Mouse (Mus musculus) limb, embryonic 13.5 days (tissue): Measurements from ENCODE around the gene Cysrt1. TPM values are rescaled to one million over a fixed set of nuclear protein-coding genes. Genes with fewer than 3 reads are reported as not detected.

Source experiments
- ATAC-seq: fragments of 200-750 bp; cut with Nextera tagmentation; 2 replicates; pipeline ENCODE4 v1.8.0; 2017; ENCODE audit warnings: low read depth, moderate number of reproducible peaks, moderate TSS enrichment; ENCODE audit not compliant: low FRiP score
- H3K27ac ChIP-seq: fragments of 300-500 bp; sonication (generic); 2 replicates; pipeline ENCODE4 v1.5.1; 2015; ENCODE audit warnings: inconsistent platforms, mild to moderate bottlenecking, moderate library complexity
- H3K27me3 ChIP-seq: fragments of 300-500 bp; sonication (generic); 2 replicates; pipeline ENCODE4 v1.6.1; 2015; ENCODE audit warnings: mild to moderate bottlenecking, inconsistent platforms
- H3K36me3 ChIP-seq: fragments of 300-500 bp; sonication (generic); 2 replicates; pipeline ENCODE4 v1.6.1; 2015; ENCODE audit warnings: inconsistent platforms, mild to moderate bottlenecking, moderate library complexity
- H3K4me1 ChIP-seq: fragments of 300-500 bp; sonication (generic); 2 replicates; pipeline ENCODE4 v1.6.1; 2015; ENCODE audit warnings: inconsistent platforms
- H3K4me2 ChIP-seq: fragments of 300-500 bp; sonication (generic); replicated peaks from 2 replicates; pipeline ENCODE4 v1.6.1; 2015; ENCODE audit warnings: inconsistent platforms, mild to moderate bottlenecking, moderate library complexity
- H3K4me3 ChIP-seq: fragments of 300-500 bp; sonication (generic); 2 replicates; pipeline ENCODE4 v1.5.1; 2015; ENCODE audit warnings: moderate library complexity, mild to moderate bottlenecking, inconsistent platforms
- H3K9ac ChIP-seq: fragments of 300-500 bp; sonication (generic); 2 replicates; pipeline ENCODE4 v1.6.1; 2015; ENCODE audit warnings: mild to moderate bottlenecking, inconsistent platforms
- H3K9me3 ChIP-seq: fragments of 300-500 bp; sonication (generic); 2 replicates; pipeline ENCODE4 v1.6.1; 2016; ENCODE audit warnings: inconsistent platforms
- WGBS: fragments of 180-500 bp; shearing (Covaris S2); methylation state at CpG from one replicate; pipeline ENCODE4 v1.1.7; 2015; 5-methylcytosine and 5-hydroxymethylcytosine counted together
- polyA plus RNA-seq: library from polyadenylated mRNA; unstranded; fragments of >200 nt; fragmentation: Nextera tagmentation; extraction: Ambion mirVana; gene quantifications from 2 replicates; pipeline ENCODE4 v1.2.1, GENCODE M21; 2015

The Cysrt1 gene
- not detected in 2 replicates for polyA plus RNA-seq

- Histone ChIP-seq H3K4me3 (peak within 1 kb of the TSS; percentile 58), H3K27ac (no peak within 1 kb of the TSS), H3K27me3 (peaks cover 45% of the 10 kb centered on the region), H3K4me1 (peaks cover 24% of the 10 kb centered on the region), H3K9ac (peak within 1 kb of the TSS; percentile 70), H3K4me2 (peak within 1 kb of the TSS; percentile 95), H3K36me3 (peaks cover 18% of the 10 kb centered on the region), H3K9me3 (no peaks in the 10 kb centered on the region)
- no peak for ATAC-seq
- 0% methylated on average over 39 of the region's 59 CpGs for WGBS
Observed at GRCm38 (mm10) chr2:25242101-25242506, at the start of gene Cysrt1, which contains the start of gene Rnf208. Gene Cysrt1 (minus strand): TSS chr2:25242452. Gene Rnf208 (plus strand): TSS chr2:25242255.

GRCm38 (mm10) chr2:25291184-25292053 lies 49.2 kb upstream of the Cysrt1 start:
- Histone ChIP-seq H3K9ac (no peak overlapping the region), H3K4me2 (peak overlapping the region; percentile 59), H3K9me3 (no peaks in the 10 kb centered on the region), H3K27me3 (peaks cover 100% of the 10 kb centered on the region), H3K4me3 (peak overlapping the region; percentile 33), H3K36me3 (peaks cover 1% of the 10 kb centered on the region), H3K27ac (no peak overlapping the region), H3K4me1 (peaks cover 24% of the 10 kb centered on the region)
- WGBS, result 7% methylated on average over 32 of the region's 32 CpGs
- no peak for ATAC-seq

DNA sequence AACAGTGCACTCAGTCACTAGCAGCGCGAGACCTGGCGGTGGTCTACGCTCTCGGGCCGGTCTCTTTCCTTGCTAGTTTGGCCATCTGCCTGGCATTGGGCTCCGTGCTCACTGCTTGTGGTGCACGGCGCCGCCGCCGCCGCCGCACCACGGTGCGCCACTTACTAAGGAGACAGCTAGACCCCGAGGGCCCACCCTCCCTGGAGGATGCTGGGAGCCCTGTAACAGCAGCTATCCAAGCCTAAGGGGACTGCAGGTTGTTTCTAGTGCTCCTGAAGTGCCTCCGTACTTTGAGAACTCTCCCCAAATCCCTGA lies 48.5 kb upstream of the Cysrt1 start:
- H3K4me3 ChIP-seq, result peak overlapping the region; percentile 24
- peaks cover 100% of the 10 kb centered on the region for H3K27me3 ChIP-seq
- 1% methylated on average over 18 of the region's 18 CpGs for WGBS
- no peak overlapping the region for H3K27ac ChIP-seq
- ATAC-seq, result no peak
- H3K9me3 ChIP-seq, result no peaks in the 10 kb centered on the region
- H3K4me2 ChIP-seq, result peak overlapping the region; percentile 47
- H3K36me3 ChIP-seq, result peaks cover 8% of the 10 kb centered on the region
- H3K4me1 ChIP-seq, result peaks cover 24% of the 10 kb centered on the region
- H3K9ac ChIP-seq, result no peak overlapping the region

DNA sequence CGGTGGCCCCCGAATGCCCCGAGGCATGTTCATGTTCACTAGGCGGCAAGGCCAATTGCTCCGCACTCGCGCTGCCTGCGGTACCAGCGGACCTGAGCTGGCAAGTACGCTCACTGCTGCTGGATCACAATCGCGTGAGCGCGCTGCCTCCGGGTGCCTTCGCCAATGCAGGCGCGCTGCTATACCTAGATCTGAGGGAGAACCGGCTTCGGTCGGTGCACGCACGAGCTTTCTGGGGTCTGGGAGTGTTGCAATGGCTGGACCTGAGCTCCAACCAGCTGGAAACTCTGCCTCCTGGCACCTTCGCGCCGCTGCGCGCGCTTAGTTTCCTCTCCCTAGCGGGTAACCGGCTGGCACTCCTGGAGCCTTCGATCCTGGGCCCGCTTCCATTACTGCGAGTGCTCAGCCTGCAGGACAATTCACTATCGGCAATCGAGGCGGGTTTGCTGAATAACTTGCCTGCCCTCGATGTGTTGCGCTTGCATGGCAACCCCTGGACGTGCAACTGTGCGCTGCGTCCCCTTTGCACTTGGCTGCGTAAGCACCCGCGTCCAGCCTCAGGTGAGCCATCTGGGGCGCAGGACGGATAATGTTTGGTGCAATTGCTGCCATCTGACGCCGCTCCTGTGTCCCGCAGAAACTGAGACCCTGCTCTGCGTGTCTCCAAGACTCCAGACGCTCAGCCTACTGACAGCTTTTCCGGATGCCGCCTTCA lies 48.0 kb upstream of the Cysrt1 start:
- H3K4me3 ChIP-seq, result peak overlapping the region; percentile 24
- no peak overlapping the region for H3K27ac ChIP-seq
- no peak overlapping the region for H3K9ac ChIP-seq
- H3K4me2 ChIP-seq, result peak overlapping the region; percentile 47
- no peaks in the 10 kb centered on the region for H3K9me3 ChIP-seq
- H3K27me3 ChIP-seq, result peaks cover 95% of the 10 kb centered on the region
- peaks cover 13% of the 10 kb centered on the region for H3K36me3 ChIP-seq
- H3K4me1 ChIP-seq, result peaks cover 24% of the 10 kb centered on the region
- 2% methylated on average over 54 of the region's 54 CpGs for WGBS
- no peak for ATAC-seq

GRCm38 (mm10) chr2:25289651-25290050 lies 47.4 kb upstream of the Cysrt1 start, which contains the start of gene Lrrc26:
Gene Lrrc26 (plus strand): TSS chr2:25289915.
- Histone ChIP-seq H3K27ac (no peak within 1 kb of the TSS), H3K9ac (no peak within 1 kb of the TSS), H3K4me2 (peak within 1 kb of the TSS; percentile 47), H3K4me1 (peaks cover 24% of the 10 kb centered on the region), H3K4me3 (peak within 1 kb of the TSS; percentile 24), H3K36me3 (peaks cover 19% of the 10 kb centered on the region), H3K27me3 (peaks cover 88% of the 10 kb centered on the region), H3K9me3 (no peaks in the 10 kb centered on the region)
- ATAC-seq, result no peak
- WGBS, result 11% methylated on average over 11 of the region's 11 CpGs

- Histone ChIP-seq H3K9me3 (no peaks in the 10 kb centered on the region), H3K27ac (no peak overlapping the region), H3K4me2 (no peak overlapping the region), H3K4me1 (peaks cover 24% of the 10 kb centered on the region), H3K4me3 (no peak overlapping the region), H3K9ac (no peak overlapping the region), H3K27me3 (peaks cover 80% of the 10 kb centered on the region), H3K36me3 (peaks cover 27% of the 10 kb centered on the region)
- 84% methylated on average over 7 of the region's 7 CpGs for WGBS
- ATAC-seq, result no peak
Observed at GRCm38 (mm10) chr2:25288734-25289345, 46.6 kb upstream of the Cysrt1 start.

DNA sequence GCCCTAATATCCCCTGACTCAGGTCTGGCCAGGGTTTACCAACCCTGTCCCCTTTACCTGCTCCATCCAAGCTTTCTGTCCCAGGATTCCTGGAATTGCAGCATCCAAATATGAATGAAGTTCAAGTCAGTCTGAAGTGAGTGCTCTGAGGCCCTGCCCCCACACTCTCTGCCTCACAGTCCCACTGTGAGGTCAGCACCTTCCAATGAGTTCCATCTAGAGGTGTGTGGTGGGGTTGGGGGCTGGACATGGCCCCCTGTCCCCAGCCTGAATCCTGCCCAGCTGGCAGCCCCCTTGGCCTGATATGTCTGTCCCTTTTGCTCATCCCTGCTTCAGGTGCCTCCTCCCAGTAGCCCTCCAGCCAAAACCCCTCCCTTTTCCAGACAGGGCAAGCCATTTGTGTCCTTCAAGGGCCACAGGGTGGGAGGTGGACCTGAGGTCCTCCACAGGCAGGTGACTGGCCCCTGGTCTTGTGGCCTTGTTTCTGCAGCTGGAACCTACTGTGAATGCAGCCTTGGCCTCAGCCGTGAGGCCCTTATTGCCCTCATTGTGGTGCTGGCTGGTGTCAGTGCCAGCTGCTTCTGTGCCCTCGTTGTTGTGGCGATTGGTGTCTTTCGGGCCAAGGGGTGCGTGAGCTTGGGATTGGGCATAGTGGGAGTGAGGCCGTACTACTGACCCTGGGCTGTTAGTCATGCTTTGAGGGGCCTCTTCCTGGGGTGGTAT lies 45.8 kb upstream of the Cysrt1 start, which contains the start of gene Tmem210:
Gene Tmem210, plus strand, starts transcription at position 219 of the 723 bp plus-strand sequence.
- Histone ChIP-seq H3K4me3 (no peak within 1 kb of the TSS), H3K27me3 (peaks cover 73% of the 10 kb centered on the region), H3K36me3 (peaks cover 35% of the 10 kb centered on the region), H3K9ac (no peak within 1 kb of the TSS), H3K4me2 (no peak within 1 kb of the TSS), H3K27ac (no peak within 1 kb of the TSS), H3K9me3 (no peaks in the 10 kb centered on the region), H3K4me1 (peaks cover 24% of the 10 kb centered on the region)
- no peak for ATAC-seq
- 88% methylated on average over 6 of the region's 6 CpGs for WGBS

GRCm38 (mm10) chr2:25286837-25287636 lies 44.8 kb upstream of the Cysrt1 start:
- WGBS, result 51% methylated on average over 7 of the region's 7 CpGs
- H3K27ac ChIP-seq, result no peak overlapping the region
- no peak for ATAC-seq
- H3K4me2 ChIP-seq, result no peak overlapping the region
- no peaks in the 10 kb centered on the region for H3K9me3 ChIP-seq
- H3K27me3 ChIP-seq, result peaks cover 62% of the 10 kb centered on the region
- no peak overlapping the region for H3K9ac ChIP-seq
- H3K36me3 ChIP-seq, result peaks cover 45% of the 10 kb centered on the region
- H3K4me3 ChIP-seq, result no peak overlapping the region
- H3K4me1 ChIP-seq, result peaks cover 18% of the 10 kb centered on the region

DNA sequence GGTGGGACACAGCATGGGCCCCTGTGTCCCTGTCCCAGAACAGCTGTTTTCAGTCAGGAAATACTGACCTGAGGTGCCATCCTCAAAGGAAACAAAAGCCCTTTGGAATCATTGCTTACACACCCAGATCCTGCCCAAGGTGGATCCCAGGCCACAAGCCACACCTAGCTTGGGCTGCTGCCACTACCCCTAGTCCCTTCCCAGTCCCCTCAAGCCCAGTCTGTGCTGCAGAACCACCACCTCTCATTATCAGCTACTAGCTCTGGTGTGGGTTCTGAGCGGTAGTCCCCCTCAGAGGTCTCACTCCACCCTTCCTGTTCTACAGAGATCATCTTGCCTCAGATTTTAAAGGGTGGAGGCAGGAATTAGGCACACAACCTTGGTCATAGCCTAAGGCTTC lies 44.1 kb upstream of the Cysrt1 start:
- peaks cover 50% of the 10 kb centered on the region for H3K36me3 ChIP-seq
- H3K4me2 ChIP-seq, result no peak overlapping the region
- ATAC-seq, result no peak
- H3K9ac ChIP-seq, result no peak overlapping the region
- no peak overlapping the region for H3K27ac ChIP-seq
- no peak overlapping the region for H3K4me3 ChIP-seq
- 72% methylated on average over 1 of the region's 1 CpGs for WGBS
- peaks cover 16% of the 10 kb centered on the region; the same call in 1 of the 2 replicates for H3K4me1 ChIP-seq
- no peaks in the 10 kb centered on the region for H3K9me3 ChIP-seq
- H3K27me3 ChIP-seq, result peaks cover 55% of the 10 kb centered on the region

DNA sequence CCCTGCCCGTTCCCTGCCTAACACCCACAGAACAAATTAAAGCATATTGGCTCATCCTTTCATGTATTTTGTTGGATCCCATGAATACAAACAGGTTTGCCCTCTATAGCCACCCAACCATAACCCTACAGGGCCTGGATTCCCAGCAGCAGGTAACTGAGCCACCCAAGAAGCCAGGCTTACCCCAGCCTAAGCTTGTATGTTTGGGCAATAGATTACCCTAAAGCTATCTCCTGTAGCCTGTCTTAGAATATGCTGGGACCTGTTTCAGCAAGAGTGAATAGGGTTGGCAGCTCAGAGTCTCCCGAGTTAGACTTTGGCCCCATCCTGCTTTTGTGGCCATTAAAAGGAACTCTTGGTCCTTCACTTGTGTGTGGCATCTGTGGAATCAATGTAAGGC lies 43.3 kb upstream of the Cysrt1 start:
- no peak overlapping the region for H3K4me3 ChIP-seq
- 89% methylated on average over 2 of the region's 2 CpGs for WGBS
- H3K27ac ChIP-seq, result no peak overlapping the region
- H3K9me3 ChIP-seq, result no peaks in the 10 kb centered on the region
- no peak for ATAC-seq
- peaks cover 58% of the 10 kb centered on the region for H3K36me3 ChIP-seq
- peaks cover 47% of the 10 kb centered on the region for H3K27me3 ChIP-seq
- H3K4me2 ChIP-seq, result no peak overlapping the region
- no peak overlapping the region for H3K9ac ChIP-seq
- H3K4me1 ChIP-seq, result peaks cover 10% of the 10 kb centered on the region; the same call in 1 of the 2 replicates
